Mouse (Mus musculus): ENCODE results near the gene Hist1h1b. TPM values are rescaled to one million over a fixed set of nuclear protein-coding genes. Genes with fewer than 3 reads are reported as not detected.
"Not testable (repeated sequence)": the region's sequence is repeated elsewhere in the genome, so short reads cannot be mapped to it uniquely, and the experiment has no call there.

Gene Hist1h1b
- polyA plus RNA-seq, 1 experiment = 1.7 TPM

DNA sequence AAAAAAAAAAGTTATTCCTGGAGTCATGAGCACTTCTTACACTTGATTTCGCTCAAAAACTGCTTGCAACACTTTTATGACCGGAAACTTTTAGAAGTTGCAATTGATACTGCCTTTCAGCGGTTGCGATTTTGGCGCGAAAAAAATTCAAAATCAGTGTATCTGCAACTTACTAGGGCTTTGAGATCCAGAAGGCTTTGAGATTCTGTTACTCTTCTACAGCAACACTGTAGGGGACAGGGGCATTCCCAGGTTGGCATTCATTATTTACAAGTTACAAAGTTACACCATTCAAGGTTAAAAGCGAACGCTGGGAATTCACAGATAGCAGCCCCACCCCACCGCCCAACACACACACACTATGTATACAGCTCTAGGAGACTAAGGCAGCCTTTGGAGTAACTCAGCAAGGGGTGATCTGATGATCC lies 3.3 kb upstream of the Hist1h1b start:
- Histone ChIP-seq H3K36me3 (ENCODE audit: control insufficient read depth, insufficient read depth) (no peaks in the 10 kb centered on the region), H3K4me2 (ENCODE audit: low read depth) (peak overlapping the region; percentile 85), H3K27me3 (ENCODE audit: control insufficient read depth, insufficient read depth, insufficient read length) (no peaks in the 10 kb centered on the region), H3ac (ENCODE audit: control insufficient read depth, insufficient read length) (no peak overlapping the region), H3K4me3 (peak overlapping the region; percentile 18), H3K79me2 (ENCODE audit: control insufficient read depth, insufficient read depth) (no peaks in the 10 kb centered on the region)
- TF ChIP-seq MYOG (IDR thresholded peaks at IDR 0.05; ENCODE audit: control insufficient read depth in 1 of 3, insufficient read depth in 1 of 3, insufficient read length in 2 of 3, low read depth in 2 of 3) (no peak), POLR2A (IDR thresholded peaks at IDR 0.05; ENCODE audit: insufficient read length, low read depth) (no peak), TCF3 (IDR thresholded peaks at IDR 0.05; ENCODE audit: insufficient read length, low read depth) (no peak), SRF (IDR thresholded peaks at IDR 0.05; ENCODE audit: control insufficient read depth, insufficient read length, low read depth) (no peak), MAX (IDR thresholded peaks at IDR 0.05; ENCODE audit: low read depth) (no peak), CEBPB (IDR thresholded peaks at IDR 0.05; ENCODE audit: insufficient read depth, poor library complexity, severe bottlenecking) (0 out of 2 replicates have a peak, but pooled peaks have one; percentile 5), TCF12 (IDR thresholded peaks at IDR 0.05; ENCODE audit: insufficient read depth, poor library complexity, severe bottlenecking) (no peak)

DNA sequence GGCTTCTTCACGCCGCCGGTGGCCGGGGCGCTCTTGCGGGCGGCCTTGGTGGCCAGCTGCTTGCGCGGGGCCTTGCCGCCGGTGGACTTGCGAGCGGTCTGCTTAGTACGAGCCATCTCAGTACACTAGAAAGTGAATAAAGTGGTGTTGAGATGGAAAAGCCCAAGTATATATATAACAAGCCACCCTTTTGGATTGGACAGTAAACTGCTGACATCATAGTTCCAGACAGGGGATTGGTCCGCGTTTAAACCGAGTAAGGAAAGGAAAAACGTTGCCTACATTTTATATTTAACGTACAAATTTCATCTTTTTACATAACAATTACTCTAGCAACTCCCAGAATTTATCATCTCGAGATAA lies 2.8 kb upstream of the Hist1h1b start, which contains the start of gene Hist1h3i:
Hist1h3i (minus strand) TSS at position 116 of the 363 bp plus-strand sequence.
- no peak within 1 kb of the TSS for H3ac ChIP-seq (ENCODE audit: control insufficient read depth, insufficient read length)
- no peaks in the 10 kb centered on the region for H3K27me3 ChIP-seq (ENCODE audit: control insufficient read depth, insufficient read depth, insufficient read length)
- TF ChIP-seq POLR2A (IDR thresholded peaks at IDR 0.05; ENCODE audit: insufficient read length, low read depth) = peak; percentile 54
- no peak for TF ChIP-seq SRF (IDR thresholded peaks at IDR 0.05; ENCODE audit: control insufficient read depth, insufficient read length, low read depth)
- H3K36me3 ChIP-seq (ENCODE audit: control insufficient read depth, insufficient read depth) = no peaks in the 10 kb centered on the region
- no peaks in the 10 kb centered on the region for H3K79me2 ChIP-seq (ENCODE audit: control insufficient read depth, insufficient read depth)
- peak within 1 kb of the TSS; percentile 85 for H3K4me2 ChIP-seq (ENCODE audit: low read depth)
- peak within 1 kb of the TSS; percentile 18 for H3K4me3 ChIP-seq

DNA sequence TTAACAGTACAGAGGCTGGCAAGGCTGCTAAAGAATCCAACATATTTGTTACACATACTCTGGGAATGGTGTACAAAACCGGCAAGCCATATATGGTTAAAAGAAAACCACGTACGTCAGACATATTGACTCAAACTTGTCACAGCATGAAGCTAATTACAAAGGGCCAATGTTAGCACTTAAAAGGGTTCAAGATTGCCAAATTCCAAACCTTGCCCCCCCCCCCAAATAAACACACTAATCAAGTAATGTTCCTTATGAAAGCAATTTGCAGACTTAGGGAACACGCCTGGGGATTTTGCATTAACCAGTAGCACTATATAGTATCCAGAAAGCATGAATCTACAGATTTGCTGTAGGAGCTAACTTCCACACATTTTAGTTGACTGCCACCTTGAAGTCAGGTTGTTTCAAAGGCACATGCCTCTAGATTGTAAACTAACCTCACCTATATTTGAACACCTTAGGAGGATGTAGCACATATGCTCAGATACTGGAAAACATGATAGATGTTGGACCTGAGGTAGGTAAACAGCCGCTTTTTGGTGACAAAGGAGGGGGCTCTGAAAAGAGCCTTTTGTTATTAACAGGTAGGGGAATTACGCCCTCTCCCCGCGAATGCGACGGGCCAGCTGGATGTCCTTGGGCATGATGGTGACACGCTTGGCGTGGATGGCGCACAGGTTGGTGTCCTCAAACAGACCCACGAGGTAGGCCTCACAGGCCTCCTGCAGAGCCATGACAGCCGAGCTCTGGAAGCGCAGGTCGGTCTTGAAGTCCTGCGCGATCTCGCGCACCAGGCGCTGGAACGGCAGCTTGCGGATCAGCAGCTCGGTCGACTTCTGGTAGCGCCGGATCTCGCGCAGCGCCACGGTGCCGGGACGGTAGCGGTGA lies 2.2 kb upstream of the Hist1h1b start:
- H3K4me3 ChIP-seq = peak overlapping the region; percentile 18
- peak overlapping the region; percentile 72 for H3K4me2 ChIP-seq (ENCODE audit: low read depth)
- H3ac ChIP-seq (ENCODE audit: control insufficient read depth, insufficient read length); H3K79me2 ChIP-seq (ENCODE audit: control insufficient read depth, insufficient read depth); H3K27me3 ChIP-seq (ENCODE audit: control insufficient read depth, insufficient read depth, insufficient read length); H3K36me3 ChIP-seq (ENCODE audit: control insufficient read depth, insufficient read depth): not testable (repeated sequence)
- TF ChIP-seq POLR2AphosphoS2 (IDR thresholded peaks at IDR 0.05; ENCODE audit: insufficient read length, low read depth) (peak; percentile 93), POLR2A (IDR thresholded peaks at IDR 0.05; ENCODE audit: insufficient read length, low read depth) (peak; percentile 85), SRF (IDR thresholded peaks at IDR 0.05; ENCODE audit: control insufficient read depth, insufficient read length, low read depth) (peak; percentile 85)

DNA sequence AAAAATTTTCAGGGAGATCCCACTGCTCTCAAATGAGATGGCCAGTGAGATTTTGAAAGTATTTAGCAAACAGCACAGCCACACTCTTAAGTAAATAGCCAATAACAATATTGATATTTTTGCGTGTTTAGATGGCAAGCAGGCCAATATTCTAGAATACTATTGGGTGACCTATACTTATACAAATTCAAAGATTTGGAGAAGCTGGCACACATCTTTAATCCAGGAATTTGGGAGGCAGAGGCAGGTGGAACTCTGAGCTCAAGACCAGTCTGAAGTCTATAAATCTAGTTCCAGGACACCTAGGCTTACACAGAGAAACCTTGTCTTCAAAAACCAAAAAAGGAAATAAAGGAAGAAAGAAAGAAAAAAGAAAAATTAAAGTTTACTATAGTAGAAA lies 1.2 kb upstream of the Hist1h1b start:
- peak overlapping the region; percentile 72 for H3K4me2 ChIP-seq (ENCODE audit: low read depth)
- TF ChIP-seq MAX (IDR thresholded peaks at IDR 0.05; ENCODE audit: low read depth) (no peak), REST (IDR thresholded peaks at IDR 0.05; ENCODE audit: insufficient read depth, insufficient read length) (no peak), POLR2A (IDR thresholded peaks at IDR 0.05; ENCODE audit: insufficient read length, low read depth) (no peak), USF1 (IDR thresholded peaks at IDR 0.05; ENCODE audit: low read depth) (no peak), MYOG (IDR thresholded peaks at IDR 0.05; ENCODE audit: control insufficient read depth in 1 of 3, insufficient read depth in 1 of 3, insufficient read length in 2 of 3, low read depth in 2 of 3) (no peak), TCF3 (IDR thresholded peaks at IDR 0.05; ENCODE audit: insufficient read length, low read depth) (no peak), E2F4 (IDR thresholded peaks at IDR 0.05; ENCODE audit: insufficient read depth) (no peak), TCF12 (IDR thresholded peaks at IDR 0.05; ENCODE audit: insufficient read depth, poor library complexity, severe bottlenecking) (no peak), POLR2AphosphoS2 (IDR thresholded peaks at IDR 0.05; ENCODE audit: insufficient read length, low read depth) (no peak), CEBPB (IDR thresholded peaks at IDR 0.05; ENCODE audit: insufficient read depth, poor library complexity, severe bottlenecking) (no peak)
- H3K4me3 ChIP-seq = no peak overlapping the region
- no peaks in the 10 kb centered on the region for H3K36me3 ChIP-seq (ENCODE audit: control insufficient read depth, insufficient read depth)
- no peaks in the 10 kb centered on the region for H3K27me3 ChIP-seq (ENCODE audit: control insufficient read depth, insufficient read depth, insufficient read length)
- H3K79me2 ChIP-seq (ENCODE audit: control insufficient read depth, insufficient read depth) = no peaks in the 10 kb centered on the region
- H3ac ChIP-seq (ENCODE audit: control insufficient read depth, insufficient read length) = no peak overlapping the region

DNA sequence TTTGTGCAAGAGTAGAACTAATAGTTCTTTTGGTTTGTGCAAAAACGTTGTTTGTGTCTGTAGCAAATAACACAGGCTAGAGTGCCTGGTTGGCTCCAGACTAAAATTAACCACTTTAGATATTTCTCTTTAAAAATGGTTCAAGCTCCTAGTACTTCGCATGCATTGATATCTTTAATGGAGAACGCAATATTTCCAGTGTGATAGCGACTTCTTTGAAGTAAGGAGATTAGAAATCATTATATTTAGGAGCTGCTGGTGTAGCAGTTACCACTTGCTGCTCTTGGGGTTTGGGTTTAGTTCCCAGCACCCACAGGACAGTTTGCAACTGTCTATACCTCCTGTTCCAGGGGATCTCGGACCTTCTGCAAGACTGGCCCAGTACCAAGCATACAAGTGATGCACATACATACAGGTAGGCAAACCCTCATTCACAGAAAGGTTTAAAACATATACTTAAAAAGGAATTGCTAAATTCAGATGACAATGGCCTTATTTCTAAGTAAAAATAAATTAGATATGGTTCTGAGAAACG lies 663 bp upstream of the Hist1h1b start:
- peak overlapping the region; percentile 95 for H3K4me2 ChIP-seq (ENCODE audit: low read depth)
- H3K36me3 ChIP-seq (ENCODE audit: control insufficient read depth, insufficient read depth) = no peaks in the 10 kb centered on the region
- no peak for TF ChIP-seq MYOD1 (IDR thresholded peaks at IDR 0.05; ENCODE audit: control insufficient read depth in 1 of 3, insufficient read length in 2 of 3, low read depth in 2 of 3)
- H3ac ChIP-seq (ENCODE audit: control insufficient read depth, insufficient read length) = no peak overlapping the region
- no peaks in the 10 kb centered on the region for H3K79me2 ChIP-seq (ENCODE audit: control insufficient read depth, insufficient read depth)
- H3K27me3 ChIP-seq (ENCODE audit: control insufficient read depth, insufficient read depth, insufficient read length) = no peaks in the 10 kb centered on the region
- H3K4me3 ChIP-seq = peak overlapping the region; percentile 58
